Mouse (Mus musculus) left cerebral cortex, adult 2 months (tissue): ENCODE data around the gene Rgma. TPM values are rescaled to one million over a fixed set of nuclear protein-coding genes. Genes with fewer than 3 reads are reported as not detected.

Experiments used
- DNase-seq, 2 experiments: peaks; one replicate each; pipeline ENCODE4 v3.0.0; 2021 to 2022; ENCODE audit warnings: low spot score in 2 of 2, mixed read lengths in 1 of 2; ENCODE audit errors: extremely low spot score in 1 of 2
- H3K27ac ChIP-seq: fragments of 200-600 bp; 2 replicates; pipeline ENCODE4 v1.8.1; 2022
- H3K4me3 ChIP-seq: fragments of 200-600 bp; 2 replicates; pipeline ENCODE4 v1.8.1; 2022
- CTCF ChIP-seq: fragments of 200-600 bp; IDR thresholded peaks from 2 replicates; pipeline ENCODE4 v1.8.1; 2022; ENCODE audit warnings: antibody characterized with exemption, mild to moderate bottlenecking, moderate library complexity
- intact Hi-C: fragments of 180-260 bp; cut with DNase I; formaldehyde crosslinking; loops from one replicate; pipeline ENCODE4 v1.15.1; 2025
- total RNA-seq, 2 experiments: library from RNA; stranded (reverse); gene quantifications; 2 replicates each; pipeline ENCODE4 v1.2.3; 2021

Rgma gene
- total RNA-seq, 2 experiments from 2014 or later: 52.3 to 54.6 TPM

- Histone ChIP-seq H3K4me3 (no peak overlapping the region), H3K27ac (no peak overlapping the region)
- DNase-seq: no peak
- no peak for TF ChIP-seq CTCF
- intact Hi-C loops: no loop called here
Measured at GRCm38 (mm10) chr7:73338353-73338752, 37.0 kb upstream of the Rgma start.

GRCm38 (mm10) chr7:73343852-73344251 is 31.5 kb upstream of the Rgma start:
- DNase-seq: no peak
- TF ChIP-seq CTCF: no peak
- intact Hi-C loops: no loop called here

GRCm38 (mm10) chr7:73348585-73349124 is 26.7 kb upstream of the Rgma start:
- DNase-seq: no peak
- intact Hi-C loops: no loop called here
- Histone ChIP-seq H3K27ac (no peak overlapping the region), H3K4me3 (no peak overlapping the region)
- no peak for TF ChIP-seq CTCF

More at GRCm38 (mm10) chr7:73343852-73344251, 31.5 kb upstream of the Rgma start:
- H3K27ac ChIP-seq: no peak overlapping the region
- H3K4me3 ChIP-seq: no peak overlapping the region

- no peak overlapping the region for H3K4me3 ChIP-seq
- no peak for TF ChIP-seq CTCF
- DNase-seq: no peak
- intact Hi-C loops: no loop called here
- H3K27ac ChIP-seq: no peak overlapping the region
Measured at GRCm38 (mm10) chr7:73349158-73349557, 26.2 kb upstream of the Rgma start.

GRCm38 (mm10) chr7:73355229-73355628 is 20.1 kb upstream of the Rgma start:
- TF ChIP-seq CTCF: no peak
- intact Hi-C loops: no loop called here
- Histone ChIP-seq H3K27ac (no peak overlapping the region), H3K4me3 (no peak overlapping the region)
- DNase-seq: no peak

- Histone ChIP-seq H3K27ac (no peak overlapping the region), H3K4me3 (no peak overlapping the region)
- no peak for DNase-seq
- intact Hi-C loops: no loop called here
- TF ChIP-seq CTCF: no peak
Measured at GRCm38 (mm10) chr7:73356901-73357300, 18.4 kb upstream of the Rgma start.

- no peak for TF ChIP-seq CTCF
- Histone ChIP-seq H3K27ac (no peak overlapping the region), H3K4me3 (no peak overlapping the region)
- intact Hi-C loops: no loop called here
- no peak for DNase-seq
Measured at GRCm38 (mm10) chr7:73357626-73358025, 17.7 kb upstream of the Rgma start.

- Histone ChIP-seq H3K4me3 (no peak overlapping the region), H3K27ac (peak overlapping the region; percentile 64; the same call in 1 of the 2 replicates)
- DNase-seq: no peak
- TF ChIP-seq CTCF: no peak
- intact Hi-C loops: no loop called here
Measured at GRCm38 (mm10) chr7:73365511-73365910, 9.8 kb upstream of the Rgma start.

GRCm38 (mm10) chr7:73365965-73366364 is 9.3 kb upstream of the Rgma start:
- Histone ChIP-seq H3K4me3 (no peak overlapping the region), H3K27ac (peak overlapping the region; percentile 64)
- intact Hi-C loops: no loop called here
- DNase-seq: no peak
- no peak for TF ChIP-seq CTCF

- no peak overlapping the region for H3K27ac ChIP-seq
- intact Hi-C loops: no loop called here
- DNase-seq: no peak
- H3K4me3 ChIP-seq: no peak overlapping the region
- no peak for TF ChIP-seq CTCF
Measured at GRCm38 (mm10) chr7:73367681-73368464, 7.4 kb upstream of the Rgma start.

- intact Hi-C loops: loop anchor here (10.0 kb wide), 1 partner anchor 595 kb away; no protein-coding TSS in a partner anchor
- no peak for TF ChIP-seq CTCF
- Histone ChIP-seq H3K4me3 (no peak overlapping the region), H3K27ac (no peak overlapping the region)
- DNase-seq: no peak
Measured at GRCm38 (mm10) chr7:73369992-73370391, 5.3 kb upstream of the Rgma start.

- intact Hi-C loops: loop anchor here (2.0 to 10.0 kb wide), 2 partner anchors 45 to 597 kb away; no protein-coding TSS in a partner anchor
- Histone ChIP-seq H3K27ac (no peak overlapping the region), H3K4me3 (peak overlapping the region; percentile 39)
- DNase-seq: no peak
- no peak for TF ChIP-seq CTCF
Measured at GRCm38 (mm10) chr7:73371587-73372321, 3.6 kb upstream of the Rgma start.
